Mouse (Mus musculus): ENCODE results near the gene Trim10. TPM values are rescaled to one million over a fixed set of nuclear protein-coding genes. Genes with fewer than 3 reads are reported as not detected.

The Trim10 gene
- polyA plus RNA-seq, 1 experiment from 2014 or later, result 6.0 TPM

Other genes starting within 250 kb of the Trim10 start
- gene H2-M9, start 226.9 kb upstream of the Trim10 start, polyA plus RNA-seq (2016; fragmentation: Nextera tagmentation; extraction: Ambion mirVana), result not detected in 2 replicates
- not detected in 2 replicates for gene H2-M1, start 197.4 kb upstream of the Trim10 start, polyA plus RNA-seq (2016; fragmentation: Nextera tagmentation; extraction: Ambion mirVana)
- gene H2-M10.5, start 96.7 kb upstream of the Trim10 start, polyA plus RNA-seq (2016; fragmentation: Nextera tagmentation; extraction: Ambion mirVana), result not detected in 2 replicates
- gene H2-M10.6, start 57.4 kb upstream of the Trim10 start, polyA plus RNA-seq (2016; fragmentation: Nextera tagmentation; extraction: Ambion mirVana), result not detected in 2 replicates
- 42.1 and 45.6 TPM in 2 replicates for gene Trim26, start 32.4 kb upstream of the Trim10 start, polyA plus RNA-seq (2016; fragmentation: Nextera tagmentation; extraction: Ambion mirVana)
- 0.21 and 0.36 TPM in 2 replicates for gene Trim15, start 2.4 kb upstream of the Trim10 start, polyA plus RNA-seq (2016; fragmentation: Nextera tagmentation; extraction: Ambion mirVana)
- gene Trim40, start 20.5 kb downstream of the Trim10 start, polyA plus RNA-seq (2016; fragmentation: Nextera tagmentation; extraction: Ambion mirVana), result not detected in 2 replicates
- not detected in 2 replicates for gene Trim31, start 28.5 kb downstream of the Trim10 start, polyA plus RNA-seq (2016; fragmentation: Nextera tagmentation; extraction: Ambion mirVana)
- not detected in 2 replicates for gene Rnf39, start 73.3 kb downstream of the Trim10 start, polyA plus RNA-seq (2016; fragmentation: Nextera tagmentation; extraction: Ambion mirVana)
- gene Ppp1r11, start 82.2 kb downstream of the Trim10 start, polyA plus RNA-seq (2016; fragmentation: Nextera tagmentation; extraction: Ambion mirVana), result 151 and 153 TPM in 2 replicates
- gene Znrd1, start 89.0 kb downstream of the Trim10 start, polyA plus RNA-seq (2016; fragmentation: Nextera tagmentation; extraction: Ambion mirVana), result 95.1 and 100 TPM in 2 replicates
- gene Znrd1as, start 89.0 kb downstream of the Trim10 start, polyA plus RNA-seq (2016; fragmentation: Nextera tagmentation; extraction: Ambion mirVana), result 7.2 and 9.7 TPM in 2 replicates
- not detected in 2 replicates for gene 2410137M14Rik, start 111.7 kb downstream of the Trim10 start, polyA plus RNA-seq (2016; fragmentation: Nextera tagmentation; extraction: Ambion mirVana)
- gene H2-M5, start 120.0 kb downstream of the Trim10 start, polyA plus RNA-seq (2016; fragmentation: Nextera tagmentation; extraction: Ambion mirVana), result 0.52 and 0.87 TPM in 2 replicates
- gene Zfp57, start 131.6 kb downstream of the Trim10 start, polyA plus RNA-seq (2016; fragmentation: Nextera tagmentation; extraction: Ambion mirVana), result 97.0 and 106 TPM in 2 replicates
- gene Mog, start 153.8 kb downstream of the Trim10 start, polyA plus RNA-seq (2016; fragmentation: Nextera tagmentation; extraction: Ambion mirVana), result 0.18 and 0.31 TPM in 2 replicates
- gene Gabbr1, start 176.4 kb downstream of the Trim10 start, polyA plus RNA-seq (2016; fragmentation: Nextera tagmentation; extraction: Ambion mirVana), result 7.0 and 9.4 TPM in 2 replicates
- 0.19 TPM in 1 of 2 replicates, not detected in the other for gene Olfr90, start 218.9 kb downstream of the Trim10 start, polyA plus RNA-seq (2016; fragmentation: Nextera tagmentation; extraction: Ambion mirVana)
- not detected in 2 replicates for gene Olfr91, start 228.7 kb downstream of the Trim10 start, polyA plus RNA-seq (2016; fragmentation: Nextera tagmentation; extraction: Ambion mirVana)

Measured in embryonic facial prominence, embryonic 10.5 days (tissue).